Mouse (Mus musculus): ENCODE results near the gene Tceal9. TPM values are rescaled to one million over a fixed set of nuclear protein-coding genes. Genes with fewer than 3 reads are reported as not detected.

Gene Tceal9
- total and polyA plus RNA-seq, 3 experiments: 79.9 to 197 (median 147) TPM

DNA sequence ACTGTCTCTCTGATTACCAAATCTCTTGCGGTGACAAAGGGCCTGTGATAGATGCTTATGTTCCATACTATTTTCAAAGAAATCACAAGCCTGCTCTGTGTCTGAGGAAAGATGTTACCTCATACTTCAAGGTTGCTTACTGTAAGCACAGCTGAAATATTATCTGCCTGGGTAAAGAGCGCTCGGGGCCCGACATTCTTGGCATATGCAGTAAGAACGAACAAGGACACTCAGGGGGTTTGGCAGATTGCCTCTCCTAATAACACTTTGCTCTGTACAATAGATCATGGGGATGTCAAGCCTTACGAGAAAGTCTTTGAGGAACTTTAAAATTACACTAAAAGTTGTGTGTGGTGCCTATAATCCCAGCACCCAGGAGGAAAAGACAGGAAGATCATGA, 3.9 kb downstream of the Tceal9 start:
- H3K27me3 ChIP-seq (replicated peaks): no peaks in the 10 kb centered on the region
- H3K4me1 ChIP-seq (ENCODE audit: control insufficient read depth in 1 of 2, insufficient read depth in 2 of 2): no peaks in the 10 kb centered on the region
- in situ Hi-C loops (cut with MboI; ENCODE audit: low pct_ligation_motif_present, low pct_unique_long_range_greater_than_20kb, low sequenced_read_pairs): no loop called here
- peaks cover 6% of the 10 kb centered on the region; the same call in 1 of the 2 replicates for H3K79me2 ChIP-seq (replicated peaks; ENCODE audit: control insufficient read depth, extremely low read depth, insufficient read depth, poor library complexity, severe bottlenecking)
- H3K27ac ChIP-seq (ENCODE audit: insufficient read depth, low read depth): no peak overlapping the region
- H3K36me3 ChIP-seq (replicated peaks in 1 of 2; ENCODE audit: control insufficient read depth in 1 of 2, insufficient read depth in 1 of 2, low read length in 1 of 2): peaks cover 0 to 11% of the 10 kb centered on the region in 2 experiments
- H3K9ac ChIP-seq (ENCODE audit: insufficient read depth, low read depth): no peak overlapping the region
- no peak for DNase-seq (ENCODE audit: extremely low read depth)
- H3K4me2 ChIP-seq (ENCODE audit: insufficient read depth, low read depth, poor library complexity, severe bottlenecking): no peak overlapping the region
- H3K4me3 ChIP-seq (replicated peaks in 1 of 3; ENCODE audit: low read depth in 2 of 3, low read length in 2 of 3, poor library complexity in 1 of 3): no peak overlapping the region
- dilution Hi-C loops (cut with MboI; ENCODE audit: extremely low pct_ligation_motif_present, extremely low pct_unique_long_range_greater_than_20kb, low sequenced_read_pairs): no loop called here
- TF ChIP-seq MYC (IDR thresholded peaks at IDR 0.05; ENCODE audit: low read depth, low read length): no peak
- TF ChIP-seq MEF2A (IDR thresholded peaks at IDR 0.05; ENCODE audit: borderline replicate concordance, low read depth, low read length): no peak
- no peak for TF ChIP-seq NELFE (IDR thresholded peaks at IDR 0.05; ENCODE audit: low read depth, low read length)
- no peak for TF ChIP-seq HCFC1 (IDR thresholded peaks at IDR 0.05; ENCODE audit: low read depth, low read length)
- TF ChIP-seq MAFK (IDR thresholded peaks at IDR 0.05; ENCODE audit: insufficient replicate concordance, low read length): no peak
- no peak for TF ChIP-seq BHLHE40 (IDR thresholded peaks at IDR 0.05; ENCODE audit: low read depth, low read length)
- no peak for TF ChIP-seq TBP (conservative IDR thresholded peaks at IDR 0.05; ENCODE audit: low read depth, low read length)
- TF ChIP-seq POLR2AphosphoS2 (IDR thresholded peaks at IDR 0.05; ENCODE audit: low read depth, low read length): no peak
- TF ChIP-seq GABPA (IDR thresholded peaks at IDR 0.05; ENCODE audit: insufficient replicate concordance, low read depth, low read length): no peak
- TF ChIP-seq CHD1 (IDR thresholded peaks at IDR 0.05; ENCODE audit: low read depth, low read length): no peak
- TF ChIP-seq POLR2A (IDR thresholded peaks at IDR 0.05; ENCODE audit: low read depth, low read length): no peak
- no peak for TF ChIP-seq ELF1 (IDR thresholded peaks at IDR 0.05; ENCODE audit: low read depth, low read length)
- no peak for TF ChIP-seq MAZ (IDR thresholded peaks at IDR 0.05; ENCODE audit: low read depth, low read length)
- no peak for TF ChIP-seq MXI1 (IDR thresholded peaks at IDR 0.05; ENCODE audit: low read depth, low read length)
- H3K9me3 ChIP-seq (replicated peaks; ENCODE audit: low read length): no peaks in the 10 kb centered on the region

DNA sequence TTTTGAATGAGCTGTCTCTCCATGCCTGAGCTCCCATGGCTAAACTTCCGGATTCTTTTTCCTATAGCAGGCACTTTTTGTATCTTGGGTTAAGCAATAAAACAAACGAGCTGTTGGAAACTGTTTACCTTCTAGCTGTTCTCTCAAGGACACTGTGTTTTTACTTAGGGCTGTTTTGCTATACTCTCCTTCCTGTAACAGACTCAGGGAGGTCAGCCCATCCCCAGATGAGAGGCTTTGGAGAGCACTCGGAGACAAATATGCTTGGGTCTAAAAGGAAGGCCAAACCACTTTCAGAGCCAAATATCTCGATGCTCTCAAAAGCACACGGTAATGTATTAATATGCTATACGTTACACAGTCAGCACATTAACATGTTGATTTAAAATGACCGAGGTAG, 4.8 kb downstream of the Tceal9 start:
- Histone ChIP-seq H3K4me2 (ENCODE audit: insufficient read depth, low read depth, poor library complexity, severe bottlenecking) (no peak overlapping the region), H3K36me3 (replicated peaks in 1 of 2; ENCODE audit: control insufficient read depth in 1 of 2, insufficient read depth in 1 of 2, low read length in 1 of 2) (peaks cover 0 to 11% of the 10 kb centered on the region in 2 experiments), H3K9me3 (replicated peaks; ENCODE audit: low read length) (no peaks in the 10 kb centered on the region), H3K9ac (ENCODE audit: insufficient read depth, low read depth) (no peak overlapping the region), H3K27me3 (replicated peaks) (no peaks in the 10 kb centered on the region), H3K27ac (ENCODE audit: insufficient read depth, low read depth) (no peak overlapping the region), H3K4me3 (replicated peaks in 1 of 3; ENCODE audit: low read depth in 2 of 3, low read length in 2 of 3, poor library complexity in 1 of 3) (no peak overlapping the region), H3K79me2 (replicated peaks; ENCODE audit: control insufficient read depth, extremely low read depth, insufficient read depth, poor library complexity, severe bottlenecking) (peaks cover 6% of the 10 kb centered on the region; the same call in 1 of the 2 replicates), H3K4me1 (ENCODE audit: control insufficient read depth in 1 of 2, insufficient read depth in 2 of 2) (no peaks in the 10 kb centered on the region)
- dilution Hi-C loops (cut with MboI; ENCODE audit: extremely low pct_ligation_motif_present, extremely low pct_unique_long_range_greater_than_20kb, low sequenced_read_pairs): no loop called here
- TF ChIP-seq PAX5 (IDR thresholded peaks at IDR 0.05; ENCODE audit: low read length) (no peak), ZC3H11A (IDR thresholded peaks at IDR 0.05; ENCODE audit: low read depth, low read length) (no peak), ZNF384 (IDR thresholded peaks at IDR 0.05; ENCODE audit: low read depth, low read length) (no peak), UBTF (IDR thresholded peaks at IDR 0.05; ENCODE audit: low read depth, low read length) (no peak), USF2 (conservative IDR thresholded peaks at IDR 0.05; ENCODE audit: low read depth, low read length) (no peak), IRF4 (IDR thresholded peaks at IDR 0.05; ENCODE audit: low read depth, low read length) (no peak), MAFK (IDR thresholded peaks at IDR 0.05; ENCODE audit: insufficient replicate concordance, low read length) (no peak), JUND (conservative IDR thresholded peaks at IDR 0.05; ENCODE audit: low read depth, low read length) (no peak), GABPA (IDR thresholded peaks at IDR 0.05; ENCODE audit: insufficient replicate concordance, low read depth, low read length) (no peak), E2F4 (IDR thresholded peaks at IDR 0.05; ENCODE audit: insufficient replicate concordance, low read depth, low read length) (no peak), EP300 (IDR thresholded peaks at IDR 0.05; ENCODE audit: low read length) (no peak), ELF1 (IDR thresholded peaks at IDR 0.05; ENCODE audit: low read depth, low read length) (no peak), MYC (IDR thresholded peaks at IDR 0.05; ENCODE audit: low read depth, low read length) (no peak), JUN (IDR thresholded peaks at IDR 0.05; ENCODE audit: insufficient read depth, low read depth, low read length) (no peak), ETS1 (conservative IDR thresholded peaks at IDR 0.05; ENCODE audit: low read depth, low read length) (no peak), ZMIZ1 (IDR thresholded peaks at IDR 0.05; ENCODE audit: low read depth, low read length) (no peak), MAZ (IDR thresholded peaks at IDR 0.05; ENCODE audit: low read depth, low read length) (no peak), SIN3A (IDR thresholded peaks at IDR 0.05; ENCODE audit: low read length) (no peak), MEF2A (IDR thresholded peaks at IDR 0.05; ENCODE audit: borderline replicate concordance, low read depth, low read length) (no peak), MAX (IDR thresholded peaks at IDR 0.05; ENCODE audit: low read length) (no peak)
- in situ Hi-C loops (cut with MboI; ENCODE audit: low pct_ligation_motif_present, low pct_unique_long_range_greater_than_20kb, low sequenced_read_pairs): no loop called here
- DNase-seq (ENCODE audit: extremely low read depth): no peak
